Mouse (Mus musculus) ES-Bruce4 (cell line): ENCODE results near the gene Lrig3.

Experiments
- CTCF ChIP-seq: IDR thresholded peaks from one replicate; pipeline ENCODE4 v1.8.1; 2011; ENCODE audit warnings: low read depth, low read length
- POLR2A ChIP-seq: IDR thresholded peaks from one replicate; pipeline ENCODE4 v1.8.1; 2011; ENCODE audit warnings: low read length; ENCODE audit not compliant: insufficient read depth

GRCm38 (mm10) chr10:125938528-125939402 is 27.2 kb upstream of the Lrig3 start:
- TF ChIP-seq CTCF (no peak), POLR2A (no peak)
